Comparison of ENCODE assay signal across 1 mouse cellular context in the genomic region with DNA sequence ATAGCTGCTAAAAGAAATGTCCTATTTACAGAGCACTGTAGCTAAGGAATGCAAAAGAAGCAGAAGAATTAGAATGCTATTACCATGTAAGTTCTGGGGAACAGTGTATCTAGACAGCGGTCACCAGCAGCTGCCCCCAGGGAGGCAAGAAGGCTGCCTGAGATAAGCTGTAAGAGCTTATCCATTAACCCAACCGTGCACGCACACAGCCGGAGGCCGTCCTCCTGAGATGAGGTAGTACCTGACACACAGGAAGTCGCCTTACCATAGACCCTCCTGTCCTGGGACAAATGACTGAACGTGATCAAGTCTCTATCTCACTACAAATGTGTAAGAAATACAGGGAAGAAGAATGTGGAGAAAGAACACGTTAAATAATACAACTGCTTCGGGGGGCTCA.
TF ChIP-seq lines count a peak whose summit lies in the region.

No protein-coding gene starts in this region.

TF ChIP-seq in MEL, 35 proteins besides CTCF, POLR2A, EP300 and RAD21 (continued from another document):
- TF ChIP-seq HCFC1 (IDR thresholded peaks at IDR 0.05; ENCODE audit: low read depth, low read length) (peak; percentile 57), MXI1 (IDR thresholded peaks at IDR 0.05; ENCODE audit: low read depth, low read length) (0 out of 2 replicates have a peak, but pooled peaks have one; percentile 49), BHLHE40 (IDR thresholded peaks at IDR 0.05; ENCODE audit: borderline replicate concordance, low read depth, low read length) (peak; percentile 74; the same call in 1 of the 2 replicates), TAL1 (IDR thresholded peaks at IDR 0.05; ENCODE audit: low read length) (peak; percentile 97), TCF12 (IDR thresholded peaks at IDR 0.05; ENCODE audit: low read depth, low read length) (peak; percentile 96), SIN3A (IDR thresholded peaks at IDR 0.05; ENCODE audit: low read length) (0 out of 2 replicates have a peak, but pooled peaks have one; percentile 49), RCOR1 (IDR thresholded peaks at IDR 0.05; ENCODE audit: low read depth, low read length) (peak; percentile 47; the same call in 1 of the 2 replicates), POLR2AphosphoS2 (IDR thresholded peaks at IDR 0.05; ENCODE audit: low read length) (no peak), CHD1 (IDR thresholded peaks at IDR 0.05; ENCODE audit: low read depth, low read length) (no peak), ETS1 (IDR thresholded peaks at IDR 0.05; ENCODE audit: low read depth, low read length) (peak; percentile 86), E2F4 (IDR thresholded peaks at IDR 0.05; ENCODE audit: borderline replicate concordance, low read depth, low read length) (no peak), USF1 (IDR thresholded peaks at IDR 0.05; ENCODE audit: low read depth, low read length) (no peak), UBTF (IDR thresholded peaks at IDR 0.05; ENCODE audit: borderline replicate concordance, insufficient read depth, low read depth, low read length) (no peak), GATA1 (IDR thresholded peaks at IDR 0.05; ENCODE audit: low read depth, low read length) (peak; percentile 93), MEF2A (IDR thresholded peaks at IDR 0.05; ENCODE audit: extremely low read depth, insufficient replicate concordance, low read depth, low read length, poor library complexity, severe bottlenecking) (no peak), MAX (IDR thresholded peaks at IDR 0.05; ENCODE audit: low read length) (no peak), MYC (IDR thresholded peaks at IDR 0.05; ENCODE audit: low read depth, low read length) (0 out of 2 replicates have a peak, but pooled peaks have one; percentile 18), MAZ (IDR thresholded peaks at IDR 0.05; ENCODE audit: low read depth, low read length) (0 out of 2 replicates have a peak, but pooled peaks have one; percentile 49), ZKSCAN1 (IDR thresholded peaks at IDR 0.05; ENCODE audit: low read depth, low read length) (no peak)
